Mouse (Mus musculus) embryonic facial prominence, embryonic 10.5 days (tissue): ENCODE data around the gene H2afj. TPM values are rescaled to one million over a fixed set of nuclear protein-coding genes. Genes with fewer than 3 reads are reported as not detected.
"Not testable (repeated sequence)": the region's sequence is repeated elsewhere in the genome, so short reads cannot be mapped to it uniquely, and the experiment has no call there.

Experiments
- DNase-seq: peaks from one replicate; pipeline ENCODE4 v3.0.0-alpha.2; 2017; ENCODE audit warnings: low spot score
- H3K27ac ChIP-seq: fragments of 300-500 bp; sonication (generic); replicated peaks from 2 replicates; pipeline ENCODE4 v1.5.1; 2016; ENCODE audit warnings: mild to moderate bottlenecking
- H3K27me3 ChIP-seq: fragments of 300-500 bp; sonication (generic); replicated peaks from 2 replicates; pipeline ENCODE4 v1.6.1; 2016; ENCODE audit warnings: low read depth, mild to moderate bottlenecking; ENCODE audit not compliant: poor library complexity, severe bottlenecking
- H3K36me3 ChIP-seq: fragments of 300-500 bp; sonication (generic); replicated peaks from 2 replicates; pipeline ENCODE4 v1.6.1; 2016; ENCODE audit warnings: mild to moderate bottlenecking, moderate library complexity
- H3K4me1 ChIP-seq: fragments of 300-500 bp; sonication (generic); 2 replicates; pipeline ENCODE4 v1.6.1; 2016
- H3K4me3 ChIP-seq: fragments of 300-500 bp; sonication (generic); 2 replicates; pipeline ENCODE4 v1.5.1; 2016; ENCODE audit warnings: mild to moderate bottlenecking, moderate library complexity
- H3K9me3 ChIP-seq: fragments of 300-500 bp; sonication (generic); 2 replicates; pipeline ENCODE4 v1.6.1; 2016; ENCODE audit warnings: mild to moderate bottlenecking
- WGBS: fragments of 180-500 bp; shearing (Covaris S2); methylation state at CpG from one replicate; pipeline ENCODE4 v1.1.7; 2016; 5-methylcytosine and 5-hydroxymethylcytosine counted together
- polyA plus RNA-seq: library from polyadenylated mRNA; unstranded; fragments of >200 nt; fragmentation: Nextera tagmentation; extraction: Ambion mirVana; gene quantifications from 2 replicates; pipeline ENCODE4 v1.2.1, GENCODE M21; 2016

H2afj gene
- polyA plus RNA-seq, 1 experiment from 2014 or later = 86.6 TPM

- 61% methylated on average over 6 of the region's 6 CpGs for WGBS
Observed at GRCm38 (mm10) chr6:136795850-136796249, 12.2 kb upstream of the H2afj start.

GRCm38 (mm10) chr6:136797874-136798693 lies 10.0 kb upstream of the H2afj start:
- not testable (repeated sequence) for DNase-seq, H3K36me3 ChIP-seq, H3K9me3 ChIP-seq, H3K27ac ChIP-seq, H3K4me3 ChIP-seq
- Histone ChIP-seq H3K27me3 (peaks cover 15% of the 10 kb centered on the region), H3K4me1 (peaks cover 18% of the 10 kb centered on the region)
- 79% methylated on average over 3 of the region's 3 CpGs for WGBS

More at GRCm38 (mm10) chr6:136795850-136796249, 12.2 kb upstream of the H2afj start:
- Histone ChIP-seq H3K27me3 (peaks cover 25% of the 10 kb centered on the region), H3K4me3 (no peak overlapping the region), H3K27ac (no peak overlapping the region), H3K36me3 (no peaks in the 10 kb centered on the region), H3K9me3 (no peaks in the 10 kb centered on the region), H3K4me1 (peaks cover 17% of the 10 kb centered on the region)
- no peak for DNase-seq

- DNase-seq = no peak
- no peaks in the 10 kb centered on the region for H3K9me3 ChIP-seq
- H3K4me3 ChIP-seq = no peak overlapping the region
- peaks cover 14% of the 10 kb centered on the region for H3K4me1 ChIP-seq
- WGBS = 93% methylated on average over 8 of the region's 8 CpGs
- no peak overlapping the region for H3K27ac ChIP-seq
- no peaks in the 10 kb centered on the region for H3K36me3 ChIP-seq
- H3K27me3 ChIP-seq = peaks cover 4% of the 10 kb centered on the region; the same call in 1 of the 2 replicates
Observed at GRCm38 (mm10) chr6:136800710-136801109, 7.3 kb upstream of the H2afj start.

GRCm38 (mm10) chr6:136801274-136801673 lies 6.8 kb upstream of the H2afj start:
- Histone ChIP-seq H3K36me3 (no peaks in the 10 kb centered on the region), H3K27me3 (no peaks in the 10 kb centered on the region), H3K9me3 (no peaks in the 10 kb centered on the region), H3K27ac (no peak overlapping the region), H3K4me1 (peaks cover 14% of the 10 kb centered on the region), H3K4me3 (no peak overlapping the region)
- no peak for DNase-seq
- 87% methylated on average over 6 of the region's 6 CpGs for WGBS

- no peaks in the 10 kb centered on the region for H3K36me3 ChIP-seq
- WGBS = 23% methylated on average over 12 of the region's 12 CpGs
- H3K9me3 ChIP-seq = no peaks in the 10 kb centered on the region
- no peak for DNase-seq
- no peaks in the 10 kb centered on the region for H3K27me3 ChIP-seq
- H3K4me3 ChIP-seq = peak overlapping the region; percentile 74
- peak overlapping the region; percentile 99 for H3K27ac ChIP-seq
- H3K4me1 ChIP-seq = peaks cover 22% of the 10 kb centered on the region
Observed at GRCm38 (mm10) chr6:136803093-136803738, 4.8 kb upstream of the H2afj start.

- peak; percentile 91 for DNase-seq
- H3K4me3 ChIP-seq = peak within 1 kb of the TSS; percentile 74
- H3K27ac ChIP-seq = peak within 1 kb of the TSS; percentile 99
- H3K4me1 ChIP-seq = peaks cover 28% of the 10 kb centered on the region
- no peaks in the 10 kb centered on the region for H3K9me3 ChIP-seq
- H3K27me3 ChIP-seq = no peaks in the 10 kb centered on the region
- H3K36me3 ChIP-seq = no peaks in the 10 kb centered on the region
- under 1% methylated on average over 50 of the region's 50 CpGs for WGBS
Observed at GRCm38 (mm10) chr6:136803739-136804633, 4.1 kb upstream of the H2afj start, which contains the start of gene Hist4h4. Gene Hist4h4 (minus strand): TSS chr6:136804415.

GRCm38 (mm10) chr6:136804705-136805408 lies 3.2 kb upstream of the H2afj start:
- 41% methylated on average over 9 of the region's 9 CpGs for WGBS
- Histone ChIP-seq H3K27ac (peak overlapping the region; percentile 99), H3K27me3 (no peaks in the 10 kb centered on the region), H3K36me3 (peaks cover 2% of the 10 kb centered on the region; the same call in 1 of the 2 replicates), H3K4me1 (peaks cover 36% of the 10 kb centered on the region), H3K9me3 (no peaks in the 10 kb centered on the region), H3K4me3 (peak overlapping the region; percentile 74)
- no peak for DNase-seq

GRCm38 (mm10) chr6:136805409-136805775 lies 2.7 kb upstream of the H2afj start:
- no peak for DNase-seq
- WGBS = 83% methylated on average over 1 of the region's 1 CpGs
- H3K4me3 ChIP-seq = no peak overlapping the region
- no peak overlapping the region for H3K27ac ChIP-seq
- H3K36me3 ChIP-seq = peaks cover 7% of the 10 kb centered on the region; the same call in 1 of the 2 replicates
- no peaks in the 10 kb centered on the region for H3K9me3 ChIP-seq
- no peaks in the 10 kb centered on the region for H3K27me3 ChIP-seq
- H3K4me1 ChIP-seq = peaks cover 36% of the 10 kb centered on the region

GRCm38 (mm10) chr6:136806819-136807218 lies 1.2 kb upstream of the H2afj start:
- DNase-seq = no peak
- Histone ChIP-seq H3K27ac (peak overlapping the region; percentile 87), H3K4me3 (no peak overlapping the region; the same call in 1 of the 2 replicates), H3K4me1 (peaks cover 36% of the 10 kb centered on the region), H3K27me3 (no peaks in the 10 kb centered on the region), H3K9me3 (no peaks in the 10 kb centered on the region), H3K36me3 (peaks cover 19% of the 10 kb centered on the region)
- 62% methylated on average over 5 of the region's 5 CpGs for WGBS

- WGBS = 30% methylated on average over 18 of the region's 18 CpGs
- no peaks in the 10 kb centered on the region for H3K27me3 ChIP-seq
- H3K9me3 ChIP-seq = no peaks in the 10 kb centered on the region
- H3K27ac ChIP-seq = peak overlapping the region; percentile 87
- peaks cover 26% of the 10 kb centered on the region for H3K36me3 ChIP-seq
- peak; percentile 54 for DNase-seq
- peak overlapping the region; percentile 88 for H3K4me3 ChIP-seq
- H3K4me1 ChIP-seq = peaks cover 36% of the 10 kb centered on the region
Observed at GRCm38 (mm10) chr6:136807395-136808013, 540 bp upstream of the H2afj start.

- Histone ChIP-seq H3K27ac (peak overlapping the region; percentile 84), H3K36me3 (peaks cover 38% of the 10 kb centered on the region), H3K9me3 (no peaks in the 10 kb centered on the region), H3K4me3 (peak overlapping the region; percentile 88), H3K27me3 (no peaks in the 10 kb centered on the region), H3K4me1 (peaks cover 28% of the 10 kb centered on the region)
- DNase-seq = peak; percentile 44
- WGBS = under 1% methylated on average over 28 of the region's 28 CpGs
Observed at GRCm38 (mm10) chr6:136808631-136809046, 595 bp downstream of the H2afj start.
